Mouse (Mus musculus) testis, adult 2 months (tissue): Measurements from ENCODE around the gene Galnt9.

Experiments used
- CTCF ChIP-seq: fragments of 200-500 bp; IDR thresholded peaks from 2 replicates; pipeline ENCODE4 v1.5.1; 2012; ENCODE audit warnings: low read depth, mild to moderate bottlenecking, inconsistent platforms, low read length, moderate library complexity; ENCODE audit not compliant: control insufficient read depth, insufficient read depth, insufficient replicate concordance
- POLR2A ChIP-seq: fragments of 200-500 bp; IDR thresholded peaks from 2 replicates; pipeline ENCODE4 v1.6.1; 2012; ENCODE audit warnings: low read depth, mild to moderate bottlenecking, inconsistent platforms, low read length, moderate library complexity; ENCODE audit not compliant: control insufficient read depth

DNA sequence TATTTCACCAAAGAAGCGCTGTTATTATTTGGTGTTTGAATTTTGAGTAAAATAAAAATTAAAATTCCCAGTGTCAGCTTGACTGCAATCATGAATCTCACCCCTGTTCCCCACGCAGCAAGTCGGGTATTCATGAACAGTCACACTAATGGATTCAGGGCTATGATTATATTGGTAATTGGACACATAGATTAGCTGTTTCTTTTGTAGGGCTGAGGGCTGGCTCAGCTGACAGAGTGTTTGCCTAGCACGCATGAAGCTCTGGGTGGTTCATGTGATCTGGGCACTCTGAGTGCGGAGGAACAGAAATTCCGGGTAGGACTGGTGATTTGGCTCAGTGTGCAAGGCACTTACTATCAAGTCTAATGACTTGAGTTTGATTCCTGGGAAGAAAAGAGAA is 33.8 kb upstream of the Galnt9 start:
- TF ChIP-seq CTCF (no peak), POLR2A (no peak)
